Mouse (Mus musculus): ENCODE measurements around the gene 1700017D01Rik.

DNA sequence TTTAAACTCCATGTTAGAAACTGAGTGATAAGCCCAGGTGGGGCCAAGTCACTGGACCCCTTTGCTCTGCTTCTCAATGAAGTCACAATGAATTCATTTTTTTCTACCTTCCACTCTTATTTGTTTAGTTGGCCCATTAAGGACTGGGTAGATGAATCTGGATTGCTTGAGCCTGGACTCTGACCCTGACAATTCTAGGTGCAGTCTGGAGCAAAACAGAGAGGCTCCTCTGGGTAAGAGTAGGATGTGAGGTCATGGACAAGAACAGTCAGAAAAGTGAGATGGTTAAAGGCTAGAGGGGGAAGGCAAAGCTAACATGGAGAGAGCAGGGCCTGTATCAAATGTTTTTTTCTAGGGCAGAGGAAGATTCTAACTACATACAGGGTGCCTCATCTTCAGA, 81.2 kb downstream of the 1700017D01Rik start:
- TF ChIP-seq ZC3H11A (IDR thresholded peaks at IDR 0.05; ENCODE audit: borderline replicate concordance, low read depth, low read length) (no peak), CHD2 (IDR thresholded peaks at IDR 0.05; ENCODE audit: low read depth, low read length) (no peak), HCFC1 (IDR thresholded peaks at IDR 0.05; ENCODE audit: borderline replicate concordance, insufficient read depth, low read length) (no peak)

Data from ES-E14 (cell line).